Mouse (Mus musculus) hindbrain, postnatal 0 days (tissue): ENCODE results near the gene Mrpl18. TPM values are rescaled to one million over a fixed set of nuclear protein-coding genes. Genes with fewer than 3 reads are reported as not detected.
A peak's percentile ranks its signal among the peaks of the same experiment; 100 is the strongest.
"Not testable (repeated sequence)": the region's sequence is repeated elsewhere in the genome, so short reads cannot be mapped to it uniquely, and the experiment has no call there.

Experiments
- ATAC-seq: fragments of 200-750 bp; cut with Nextera tagmentation; 2 replicates; pipeline ENCODE4 v1.8.0; 2017; ENCODE audit warnings: mild to moderate bottlenecking, moderate TSS enrichment, moderate library complexity
- DNase-seq: peaks from one replicate; pipeline ENCODE4 v3.0.0-alpha.2; 2015; ENCODE audit warnings: low spot score
- H3K27ac ChIP-seq: fragments of 300-500 bp; sonication (generic); 2 replicates; pipeline ENCODE4 v1.5.1; 2014; ENCODE audit warnings: mild to moderate bottlenecking
- H3K27me3 ChIP-seq: fragments of 300-500 bp; sonication (generic); 2 replicates; pipeline ENCODE4 v1.6.1; 2014; ENCODE audit warnings: low read length, mixed read lengths; ENCODE audit not compliant: insufficient read depth
- H3K36me3 ChIP-seq: fragments of 300-500 bp; sonication (generic); 2 replicates; pipeline ENCODE4 v1.6.1; 2014; ENCODE audit warnings: low read length, mixed read lengths; ENCODE audit not compliant: insufficient read depth
- H3K4me1 ChIP-seq: fragments of 300-500 bp; sonication (generic); 2 replicates; pipeline ENCODE4 v1.6.1; 2014; ENCODE audit warnings: antibody characterized with exemption, low read length, mixed read lengths; ENCODE audit not compliant: insufficient read depth
- H3K4me2 ChIP-seq: fragments of 300-500 bp; sonication (generic); 2 replicates; pipeline ENCODE4 v1.6.1; 2014; ENCODE audit warnings: low read depth, mild to moderate bottlenecking, low read length, moderate library complexity, mixed read lengths
- H3K4me3 ChIP-seq: fragments of 300-500 bp; sonication (generic); 2 replicates; pipeline ENCODE4 v1.5.1; 2014; ENCODE audit warnings: low read length
- H3K9ac ChIP-seq: fragments of 300-500 bp; sonication (generic); replicated peaks from 2 replicates; pipeline ENCODE4 v1.6.1; 2014; ENCODE audit warnings: mild to moderate bottlenecking, low read length, moderate library complexity, mixed read lengths
- H3K9me3 ChIP-seq: fragments of 300-500 bp; sonication (generic); 2 replicates; pipeline ENCODE4 v1.6.1; 2016; ENCODE audit warnings: low read length, mixed read lengths
- CTCF ChIP-seq: IDR thresholded peaks from 2 replicates; pipeline ENCODE4 v1.5.1; 2016; ENCODE audit warnings: antibody characterized with exemption, control low read depth, low read depth
- whole genome bisulfite sequencing: fragments of 180-500 bp; shearing (Covaris S2); extraction: QIAGEN DNeasy Blood & Tissue Kit; methylation state at CpG from one replicate; pipeline ENCODE4 v1.1.7; 2014; 5-methylcytosine and 5-hydroxymethylcytosine counted together
- polyA plus RNA-seq: library from polyadenylated mRNA; unstranded; fragments of >200 nt; fragmentation: Nextera tagmentation; extraction: Ambion mirVana; gene quantifications from 2 replicates; pipeline ENCODE4 v1.2.1, GENCODE M21; 2015
- total RNA-seq: library from RNA; depleted of rRNA; stranded (reverse); fragments of >200 nt; gene quantifications from 2 replicates; pipeline ENCODE4 v1.2.3, GENCODE M21; 2014

Gene Mrpl18
- total and polyA plus RNA-seq, 2 experiments from 2014 or later = 46.9 to 116 TPM

DNA sequence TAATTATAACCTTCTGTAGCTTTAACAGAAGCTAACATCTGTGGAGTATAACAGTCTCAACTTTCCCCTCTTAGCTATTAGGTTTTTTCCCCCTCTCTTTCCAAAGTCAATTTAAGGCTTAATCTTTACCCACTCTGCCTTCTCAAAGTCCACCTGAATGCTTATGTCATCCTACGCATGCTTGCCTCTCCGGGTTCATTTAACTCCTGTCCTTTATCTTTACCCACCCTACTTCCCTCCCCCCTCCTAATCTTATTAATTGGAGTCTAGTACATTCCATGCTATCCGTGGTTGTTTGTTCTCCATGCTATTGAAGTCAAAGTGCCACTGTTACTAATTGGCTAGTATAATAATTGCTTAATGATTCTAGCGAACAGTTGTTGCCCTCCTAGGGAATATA, 19.6 kb upstream of the Mrpl18 start:
- 60% methylated on average over 4 of the region's 4 CpGs for WGBS
- no peak overlapping the region for H3K27ac ChIP-seq
- H3K4me2 ChIP-seq = no peak overlapping the region
- H3K9ac ChIP-seq = no peak overlapping the region
- H3K36me3 ChIP-seq = no peaks in the 10 kb centered on the region
- H3K4me3 ChIP-seq = no peak overlapping the region
- no peaks in the 10 kb centered on the region for H3K27me3 ChIP-seq
- ATAC-seq (no peak), DNase-seq (no peak)
- TF ChIP-seq CTCF = no peak
- H3K4me1 ChIP-seq = no peaks in the 10 kb centered on the region
- H3K9me3 ChIP-seq = no peaks in the 10 kb centered on the region

DNA sequence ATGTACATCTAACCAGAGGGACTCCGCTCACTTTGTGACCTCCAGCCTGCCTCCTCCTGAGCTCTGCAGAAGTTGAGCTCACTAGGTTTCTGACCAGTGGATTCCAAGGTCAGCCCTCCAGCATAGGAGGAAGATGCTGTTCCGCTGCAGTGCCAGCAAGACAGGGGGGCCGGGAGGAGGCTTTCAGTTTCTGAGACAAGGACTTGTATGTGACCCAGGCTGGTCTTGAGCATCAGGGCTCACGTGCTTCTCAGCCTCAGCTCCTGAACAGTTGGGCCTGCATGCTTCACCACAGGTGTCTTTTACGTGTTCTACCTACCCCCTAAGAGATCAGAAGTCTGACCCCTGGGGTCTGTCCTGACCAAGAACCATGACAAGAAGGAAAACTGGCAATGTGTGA, 15.4 kb upstream of the Mrpl18 start:
- not testable (repeated sequence) for H3K4me2 ChIP-seq, H3K36me3 ChIP-seq, H3K4me1 ChIP-seq, H3K27ac ChIP-seq, DNase-seq, H3K27me3 ChIP-seq, ATAC-seq, H3K9me3 ChIP-seq, H3K9ac ChIP-seq, H3K4me3 ChIP-seq
- WGBS = 86% methylated on average over 5 of the region's 5 CpGs

DNA sequence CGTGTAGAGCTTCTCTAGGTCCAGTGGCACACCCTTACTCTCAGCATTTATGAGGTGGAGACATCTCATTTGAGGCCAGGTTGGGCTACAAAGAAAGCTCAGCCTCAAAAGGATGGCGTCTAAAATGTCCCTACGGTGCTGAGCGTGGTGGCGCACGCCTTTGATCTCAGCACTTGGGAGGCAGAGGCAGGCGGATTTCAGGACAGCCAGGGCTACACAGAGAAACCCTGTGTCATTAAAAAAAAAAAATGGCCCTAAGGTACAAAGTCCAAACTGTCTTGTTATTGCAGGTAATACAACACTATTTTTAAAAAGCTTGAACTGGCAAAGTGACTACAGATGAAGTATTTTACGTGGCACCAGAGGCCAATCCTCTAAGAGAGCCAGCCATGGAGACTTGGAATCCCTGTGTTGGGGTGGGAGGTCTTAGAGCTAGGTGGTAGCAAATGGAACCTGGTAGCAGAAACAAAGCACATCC, 9.6 kb upstream of the Mrpl18 start:
- WGBS = 88% methylated on average over 8 of the region's 8 CpGs
- no peak for TF ChIP-seq CTCF
- H3K36me3 ChIP-seq = peaks cover 53% of the 10 kb centered on the region
- no peak for ATAC-seq
- H3K4me2 ChIP-seq = no peak overlapping the region
- H3K4me3 ChIP-seq = no peak overlapping the region
- H3K27ac ChIP-seq = no peak overlapping the region
- H3K27me3 ChIP-seq = no peaks in the 10 kb centered on the region
- no peaks in the 10 kb centered on the region for H3K4me1 ChIP-seq
- no peaks in the 10 kb centered on the region for H3K9me3 ChIP-seq
- H3K9ac ChIP-seq = no peak overlapping the region
- DNase-seq = no peak

DNA sequence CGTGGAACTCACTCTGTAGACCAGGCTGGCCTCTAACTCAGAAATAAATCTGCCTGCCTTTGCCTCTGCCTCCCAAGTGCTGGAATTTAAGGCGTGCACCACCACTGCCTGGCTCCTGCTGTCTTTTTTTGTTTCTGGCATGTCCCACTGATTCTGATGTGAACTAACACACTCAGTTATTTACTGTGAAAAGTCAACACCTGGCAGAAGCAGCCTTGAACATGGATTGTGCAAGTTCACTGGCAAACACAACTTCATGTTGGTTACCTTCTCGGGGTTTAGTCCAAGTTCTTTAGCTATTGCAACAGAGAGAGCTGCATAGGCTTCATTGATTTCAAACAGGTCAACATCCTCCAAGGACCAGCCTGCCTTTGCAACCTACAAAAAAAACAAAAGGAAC, 8.9 kb upstream of the Mrpl18 start:
- Histone ChIP-seq H3K27me3 (no peaks in the 10 kb centered on the region), H3K9me3 (no peaks in the 10 kb centered on the region), H3K36me3 (peaks cover 60% of the 10 kb centered on the region), H3K4me2 (no peak overlapping the region), H3K9ac (no peak overlapping the region), H3K4me3 (no peak overlapping the region), H3K27ac (no peak overlapping the region), H3K4me1 (no peaks in the 10 kb centered on the region)
- 89% methylated on average over 3 of the region's 3 CpGs for WGBS
- ATAC-seq = no peak
- DNase-seq = no peak
- TF ChIP-seq CTCF = no peak

DNA sequence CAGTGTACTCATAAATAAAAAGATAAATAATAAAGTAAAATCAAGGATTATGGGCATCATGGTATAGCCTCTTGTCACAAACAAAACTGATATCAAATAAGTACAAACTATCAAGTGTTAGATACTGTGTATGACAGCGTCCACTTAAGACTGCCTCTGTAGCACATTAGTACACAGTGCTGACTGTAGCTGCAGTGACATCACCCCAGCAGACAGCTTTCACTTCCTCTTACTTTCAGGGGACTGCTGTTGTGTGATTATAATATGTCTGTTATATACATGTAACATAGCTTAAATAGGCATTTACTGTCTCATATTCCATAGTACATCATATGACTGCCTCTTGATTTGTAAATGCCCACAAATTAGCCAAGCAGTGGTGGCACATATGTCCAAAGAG, 4.9 kb upstream of the Mrpl18 start:
- ATAC-seq (no peak), DNase-seq (no peak)
- no peaks in the 10 kb centered on the region for H3K4me1 ChIP-seq
- peaks cover 63% of the 10 kb centered on the region for H3K36me3 ChIP-seq
- H3K4me3 ChIP-seq = no peak overlapping the region
- 93% methylated on average over 1 of the region's 1 CpGs for WGBS
- no peak overlapping the region for H3K4me2 ChIP-seq
- no peak overlapping the region for H3K9ac ChIP-seq
- H3K9me3 ChIP-seq = no peaks in the 10 kb centered on the region
- no peak overlapping the region for H3K27ac ChIP-seq
- no peak for TF ChIP-seq CTCF
- no peaks in the 10 kb centered on the region for H3K27me3 ChIP-seq

DNA sequence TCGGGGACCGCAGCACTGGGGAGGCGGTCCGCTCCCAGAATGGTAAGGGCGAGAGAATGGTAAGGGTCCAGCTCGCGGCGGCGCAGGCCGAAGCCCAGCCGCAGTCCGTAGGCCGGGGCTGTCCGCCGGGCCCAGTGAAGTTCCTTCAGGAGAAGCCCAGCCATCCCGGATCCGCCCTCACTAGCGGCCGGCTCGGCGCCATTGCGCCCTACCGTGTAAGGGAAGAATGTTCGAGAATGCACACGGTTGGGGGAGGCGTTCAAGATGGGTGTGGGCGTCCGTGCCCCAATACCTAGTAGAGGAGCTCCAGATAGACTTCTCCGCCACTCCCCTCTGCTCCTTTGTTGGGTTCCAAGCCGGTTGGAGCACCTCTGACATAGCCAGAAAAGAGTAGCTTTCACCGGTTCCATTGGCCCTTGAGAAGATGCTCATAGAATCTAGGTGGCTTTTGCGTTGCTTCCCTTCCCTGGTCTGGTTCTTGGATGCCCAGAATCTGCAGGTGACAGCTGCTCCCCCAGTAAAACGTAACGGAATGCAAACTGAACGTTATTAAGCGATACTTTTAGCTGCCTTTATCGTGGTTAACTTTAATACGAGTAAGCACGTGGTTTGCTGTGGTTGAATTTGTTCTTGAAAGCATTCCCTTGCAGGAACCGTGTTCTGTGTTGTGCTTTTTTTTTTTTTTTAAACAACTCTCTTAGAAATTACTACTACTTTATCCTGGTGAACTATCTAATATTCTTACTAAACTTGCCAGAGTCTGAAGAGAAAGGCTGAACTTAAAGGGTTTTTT, 639 bp upstream of the Mrpl18 start:
- H3K27me3 ChIP-seq = no peaks in the 10 kb centered on the region
- peak overlapping the region; percentile 93 for H3K27ac ChIP-seq
- no peaks in the 10 kb centered on the region for H3K9me3 ChIP-seq
- peaks cover 35% of the 10 kb centered on the region for H3K36me3 ChIP-seq
- H3K4me1 ChIP-seq = 0 out of 2 replicates have a peak, but pooled peaks cover 6% of the 10 kb centered on the region
- H3K4me3 ChIP-seq = peak overlapping the region; percentile 95
- under 1% methylated on average over 40 of the region's 40 CpGs for WGBS
- peak overlapping the region; percentile 99 for H3K9ac ChIP-seq
- TF ChIP-seq CTCF = no peak
- DNase-seq (peak; percentile 33), ATAC-seq (peak; percentile 52)
- peak overlapping the region; percentile 94 for H3K4me2 ChIP-seq

DNA sequence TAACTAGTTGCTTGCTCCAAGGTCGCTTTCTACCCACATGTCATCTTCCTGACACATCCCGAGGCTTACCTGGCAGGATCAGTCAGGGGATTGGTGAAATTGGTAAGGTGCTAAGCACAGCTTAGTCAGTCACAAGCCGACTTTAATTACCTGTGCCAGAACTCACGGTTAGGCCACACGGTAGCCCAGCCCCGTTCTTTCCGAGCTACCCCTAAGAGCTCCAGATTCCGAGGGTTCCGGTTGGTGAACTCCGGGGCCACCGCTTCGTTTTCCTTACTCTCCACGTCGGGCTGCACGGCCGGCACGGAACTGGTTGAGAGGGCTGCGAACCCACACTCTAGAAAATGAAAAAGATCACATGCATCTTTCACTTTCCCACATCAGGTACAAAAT, 661 bp downstream of the Mrpl18 start, which contains the start of gene Tcp1:
Gene Tcp1, plus strand, starts transcription at position 214 of the 393 bp plus-strand sequence.
- H3K4me3 ChIP-seq = peak within 1 kb of the TSS; percentile 95
- peaks cover 32% of the 10 kb centered on the region for H3K36me3 ChIP-seq
- H3K4me1 ChIP-seq = 0 out of 2 replicates have a peak, but pooled peaks cover 6% of the 10 kb centered on the region
- H3K4me2 ChIP-seq = peak within 1 kb of the TSS; percentile 94
- DNase-seq (peak; percentile 4), ATAC-seq (peak; percentile 4; the same call in 1 of the 2 replicates)
- peak within 1 kb of the TSS; percentile 93 for H3K27ac ChIP-seq
- TF ChIP-seq CTCF = no peak
- H3K27me3 ChIP-seq = no peaks in the 10 kb centered on the region
- H3K9me3 ChIP-seq = no peaks in the 10 kb centered on the region
- WGBS = 1% methylated on average over 18 of the region's 18 CpGs
- H3K9ac ChIP-seq = peak within 1 kb of the TSS; percentile 99
